Mouse (Mus musculus) kidney, postnatal 0 days (tissue): ENCODE measurements at regions not wholly inside any gene's neighbourhood (a gene's known extent, or its start where the extent isn't known, plus 50 kb on each side); places are given as distances from the start of the nearest gene placed in this dataset.

ENCODE experiments used
- ATAC-seq: fragments of 200-750 bp; cut with Nextera tagmentation; replicated peaks from 2 replicates; pipeline ENCODE4 v1.8.0; 2017; ENCODE audit warnings: low read depth, moderate number of reproducible peaks, moderate TSS enrichment, moderate library complexity; ENCODE audit not compliant: low FRiP score
- DNase-seq: peaks from one replicate; pipeline ENCODE4 v3.0.0-alpha.2; 2016; ENCODE audit warnings: low spot score
- H3K27ac ChIP-seq: fragments of 300-500 bp; sonication (generic); 2 replicates; pipeline ENCODE4 v1.5.1; 2014; ENCODE audit warnings: mild to moderate bottlenecking
- H3K27me3 ChIP-seq: fragments of 300-500 bp; sonication (generic); 2 replicates; pipeline ENCODE4 v1.6.1; 2014; ENCODE audit warnings: low read length, mixed read lengths; ENCODE audit not compliant: insufficient read depth
- H3K36me3 ChIP-seq: fragments of 300-500 bp; sonication (generic); 2 replicates; pipeline ENCODE4 v1.6.1; 2014; ENCODE audit warnings: low read length, mixed read lengths; ENCODE audit not compliant: insufficient read depth
- H3K4me1 ChIP-seq: fragments of 300-500 bp; sonication (generic); replicated peaks from 2 replicates; pipeline ENCODE4 v1.6.1; 2014; ENCODE audit warnings: antibody characterized with exemption, low read length, mixed read lengths; ENCODE audit not compliant: insufficient read depth
- H3K4me2 ChIP-seq: fragments of 300-500 bp; sonication (generic); 2 replicates; pipeline ENCODE4 v1.6.1; 2014; ENCODE audit warnings: mild to moderate bottlenecking, low read length, moderate library complexity, mixed read lengths
- H3K4me3 ChIP-seq: fragments of 300-500 bp; sonication (generic); replicated peaks from 2 replicates; pipeline ENCODE4 v1.5.1; 2014; ENCODE audit warnings: low read depth, low read length
- H3K9ac ChIP-seq: fragments of 300-500 bp; sonication (generic); 2 replicates; pipeline ENCODE4 v1.6.1; 2014; ENCODE audit warnings: low read depth, low read length
- H3K9me3 ChIP-seq: fragments of 300-500 bp; sonication (generic); replicated peaks from 2 replicates; pipeline ENCODE4 v1.6.1; 2016; ENCODE audit warnings: low read length, inconsistent platforms, mixed read lengths
- CTCF ChIP-seq: IDR thresholded peaks from 2 replicates; pipeline ENCODE4 v1.5.1; 2016; ENCODE audit warnings: antibody characterized with exemption, low read depth, mild to moderate bottlenecking, moderate library complexity
- WGBS: fragments of 180-500 bp; shearing (Covaris S2); extraction: QIAGEN DNeasy Blood & Tissue Kit; methylation state at CpG from one replicate; pipeline ENCODE4 v1.1.7; 2014; 5-methylcytosine and 5-hydroxymethylcytosine counted together

DNA sequence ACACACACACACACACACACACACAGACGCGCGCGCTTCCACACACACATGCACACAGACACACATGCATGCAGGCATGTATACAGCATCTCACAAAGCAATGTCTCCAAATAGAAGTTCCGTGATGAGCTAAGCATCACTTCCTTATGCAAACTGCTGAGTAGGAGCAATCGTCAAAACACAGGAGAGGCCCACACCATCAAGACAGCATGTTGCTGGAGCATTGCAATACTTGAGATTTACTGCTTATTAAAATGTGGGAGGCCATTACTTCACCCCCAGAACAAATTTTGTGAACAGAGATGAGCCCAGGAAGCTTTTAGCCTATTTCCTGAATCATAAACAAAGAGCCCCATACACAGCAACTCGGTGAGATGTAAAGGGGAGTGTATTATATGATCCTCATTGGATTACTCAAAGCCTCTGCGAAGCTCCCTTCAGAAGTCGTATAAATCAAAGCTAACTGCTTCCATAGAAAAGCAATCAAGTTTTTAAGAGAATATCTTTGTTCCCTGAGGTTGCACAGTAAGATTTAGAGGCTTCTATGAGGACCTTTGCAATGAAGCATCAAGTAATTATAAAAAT is 670.6 kb downstream of the Efna5 start:
- Histone ChIP-seq H3K4me3 (no peak overlapping the region), H3K27ac (no peak overlapping the region), H3K9me3 (no peaks in the 10 kb centered on the region), H3K27me3 (no peaks in the 10 kb centered on the region), H3K4me2 (no peak overlapping the region), H3K36me3 (no peaks in the 10 kb centered on the region), H3K9ac (no peak overlapping the region), H3K4me1 (no peaks in the 10 kb centered on the region)
- TF ChIP-seq CTCF = no peak
- ATAC-seq (no peak), DNase-seq (peak; percentile 39)
- WGBS = 58% methylated on average over 9 of the region's 9 CpGs

GRCm38 (mm10) chr17:62202658-62203057 is 678.5 kb downstream of the Efna5 start:
- ATAC-seq (no peak), DNase-seq (no peak)
- 81% methylated on average over 2 of the region's 2 CpGs for WGBS
- Histone ChIP-seq H3K36me3 (no peaks in the 10 kb centered on the region), H3K9ac (no peak overlapping the region), H3K27ac (no peak overlapping the region), H3K27me3 (no peaks in the 10 kb centered on the region), H3K4me3 (no peak overlapping the region), H3K4me1 (no peaks in the 10 kb centered on the region), H3K9me3 (no peaks in the 10 kb centered on the region), H3K4me2 (no peak overlapping the region)
- TF ChIP-seq CTCF = no peak

- no peaks in the 10 kb centered on the region for H3K27me3 ChIP-seq
- WGBS = 82% methylated on average over 4 of the region's 4 CpGs
- no peak overlapping the region for H3K9ac ChIP-seq
- DNase-seq = no peak
- H3K36me3 ChIP-seq = no peaks in the 10 kb centered on the region
- no peak overlapping the region for H3K27ac ChIP-seq
- no peak for TF ChIP-seq CTCF
- no peak overlapping the region for H3K4me2 ChIP-seq
- no peak overlapping the region for H3K4me3 ChIP-seq
- ATAC-seq = no peak
- H3K4me1 ChIP-seq = no peaks in the 10 kb centered on the region
- H3K9me3 ChIP-seq = no peaks in the 10 kb centered on the region
These were observed 680.6 kb downstream of the Efna5 start for GRCm38 (mm10) chr17:62200491-62200890.

- Histone ChIP-seq H3K27ac (no peak overlapping the region), H3K4me3 (no peak overlapping the region), H3K4me2 (no peak overlapping the region), H3K36me3 (no peaks in the 10 kb centered on the region), H3K9me3 (no peaks in the 10 kb centered on the region), H3K27me3 (no peaks in the 10 kb centered on the region), H3K9ac (no peak overlapping the region), H3K4me1 (no peaks in the 10 kb centered on the region)
- DNase-seq (no peak), ATAC-seq (no peak)
- WGBS = 86% methylated on average over 6 of the region's 6 CpGs
- no peak for TF ChIP-seq CTCF
These were observed 681.6 kb downstream of the Efna5 start for GRCm38 (mm10) chr17:62199559-62199958.

- H3K9me3 ChIP-seq = no peaks in the 10 kb centered on the region
- no peaks in the 10 kb centered on the region for H3K4me1 ChIP-seq
- no peak overlapping the region for H3K9ac ChIP-seq
- no peaks in the 10 kb centered on the region for H3K36me3 ChIP-seq
- H3K27me3 ChIP-seq = no peaks in the 10 kb centered on the region
- WGBS = 64% methylated on average over 2 of the region's 2 CpGs
- H3K27ac ChIP-seq = no peak overlapping the region
- DNase-seq (no peak), ATAC-seq (no peak)
- H3K4me2 ChIP-seq = no peak overlapping the region
- no peak overlapping the region for H3K4me3 ChIP-seq
- TF ChIP-seq CTCF = no peak
These were observed 702.4 kb downstream of the Efna5 start for GRCm38 (mm10) chr17:62178612-62179210.

DNA sequence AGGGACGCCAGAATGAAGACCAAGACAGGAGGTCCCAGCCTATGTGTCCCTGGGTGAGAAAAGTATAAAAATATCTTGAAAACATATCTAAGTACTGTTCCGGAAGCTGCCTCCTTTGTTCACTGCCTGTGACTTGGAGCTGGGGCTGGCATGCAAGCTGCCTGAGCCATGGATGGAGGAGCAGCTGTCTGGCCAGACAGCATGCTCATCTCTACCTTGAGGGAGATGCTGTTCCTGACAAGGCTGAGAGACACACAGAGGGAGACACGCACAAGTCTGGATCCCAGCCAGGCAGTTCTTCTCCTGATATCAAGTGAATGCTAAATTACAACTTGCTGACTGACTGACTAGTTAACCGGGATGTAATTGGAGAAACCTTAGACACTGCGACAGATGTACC is 704.8 kb downstream of the Efna5 start:
- ATAC-seq = no peak

GRCm38 (mm10) chr17:62172305-62172704 is 708.8 kb downstream of the Efna5 start:
- Histone ChIP-seq H3K27ac (no peak overlapping the region), H3K4me1 (no peaks in the 10 kb centered on the region), H3K9me3 (no peaks in the 10 kb centered on the region), H3K36me3 (no peaks in the 10 kb centered on the region), H3K4me3 (no peak overlapping the region), H3K4me2 (no peak overlapping the region), H3K9ac (no peak overlapping the region), H3K27me3 (no peaks in the 10 kb centered on the region)
- no peak for DNase-seq
- no peak for TF ChIP-seq CTCF
- no peak for ATAC-seq
- WGBS = 85% methylated on average over 5 of the region's 5 CpGs

More for the DNA sequence above, 704.8 kb downstream of the Efna5 start:
- Histone ChIP-seq H3K4me3 (no peak overlapping the region), H3K36me3 (no peaks in the 10 kb centered on the region), H3K27me3 (no peaks in the 10 kb centered on the region), H3K4me2 (no peak overlapping the region), H3K4me1 (no peaks in the 10 kb centered on the region), H3K27ac (no peak overlapping the region), H3K9me3 (no peaks in the 10 kb centered on the region), H3K9ac (no peak overlapping the region)
- no peak for TF ChIP-seq CTCF
- DNase-seq = no peak
- 56% methylated on average over 5 of the region's 5 CpGs for WGBS
